Mouse (Mus musculus) R1 (cell line): ENCODE measurements around the gene Esrrg.

Source experiments
- DNase-seq: peaks from one replicate; pipeline ENCODE4 v3.0.0-alpha.2; 2018; ENCODE audit warnings: low read depth, low spot score

The Esrrg gene

DNA sequence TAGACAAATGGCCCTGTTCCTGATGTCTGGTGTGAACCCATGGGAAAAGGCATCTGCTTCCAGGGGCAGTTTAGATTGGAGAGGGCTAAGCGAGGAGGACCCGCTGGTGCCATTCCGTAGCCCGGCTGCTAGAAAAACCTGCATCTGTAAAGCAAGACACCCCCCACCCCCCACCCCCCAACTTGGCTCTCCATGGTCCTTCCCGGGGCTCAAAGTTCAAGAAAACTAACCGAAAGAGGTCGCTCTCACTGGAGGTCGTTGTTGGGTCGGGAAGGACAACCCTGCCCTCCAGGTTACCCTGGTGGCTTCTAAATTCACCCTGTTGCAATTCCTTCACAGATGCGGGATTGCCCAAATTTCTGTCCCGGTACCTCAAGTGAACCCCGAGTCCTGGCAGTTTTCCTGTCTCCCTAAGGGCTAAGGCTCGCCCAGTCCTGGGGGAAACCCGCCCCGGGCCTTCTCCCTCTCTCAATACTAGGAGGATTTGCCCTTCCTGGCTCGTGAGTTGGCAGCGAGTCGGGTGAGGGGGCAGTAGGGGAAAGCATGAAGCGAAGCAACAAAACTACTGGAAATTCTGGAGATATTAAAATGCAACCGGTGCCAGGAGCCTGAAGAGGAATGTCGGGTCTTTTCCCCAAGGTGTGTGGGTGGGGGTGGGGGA is at the start of gene Esrrg:
Gene Esrrg (plus strand): TSS at position 531 of the 661 bp plus-strand sequence.
- DNase-seq, result peak; percentile 34

DNA sequence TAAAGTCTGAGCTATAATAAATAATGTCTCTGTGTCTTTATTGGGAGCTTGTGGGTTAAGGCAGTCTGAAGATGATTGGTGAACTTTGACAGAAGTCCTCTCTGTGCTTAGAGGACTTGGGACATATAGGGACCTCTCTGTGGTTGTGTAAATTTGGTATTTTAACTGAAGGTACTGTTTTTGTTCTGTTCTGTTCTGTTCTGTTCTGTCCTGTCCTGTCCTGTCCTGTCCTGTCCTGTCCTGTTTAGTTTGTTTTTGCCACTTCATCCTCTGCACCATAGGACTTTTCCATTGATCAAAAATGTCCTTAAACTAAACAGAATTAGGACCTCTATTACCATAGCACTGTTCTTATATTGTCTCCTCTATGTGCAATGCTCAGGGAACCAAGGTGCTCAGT is 24.6 kb upstream of the Esrrg start:
- DNase-seq, result no peak

DNA sequence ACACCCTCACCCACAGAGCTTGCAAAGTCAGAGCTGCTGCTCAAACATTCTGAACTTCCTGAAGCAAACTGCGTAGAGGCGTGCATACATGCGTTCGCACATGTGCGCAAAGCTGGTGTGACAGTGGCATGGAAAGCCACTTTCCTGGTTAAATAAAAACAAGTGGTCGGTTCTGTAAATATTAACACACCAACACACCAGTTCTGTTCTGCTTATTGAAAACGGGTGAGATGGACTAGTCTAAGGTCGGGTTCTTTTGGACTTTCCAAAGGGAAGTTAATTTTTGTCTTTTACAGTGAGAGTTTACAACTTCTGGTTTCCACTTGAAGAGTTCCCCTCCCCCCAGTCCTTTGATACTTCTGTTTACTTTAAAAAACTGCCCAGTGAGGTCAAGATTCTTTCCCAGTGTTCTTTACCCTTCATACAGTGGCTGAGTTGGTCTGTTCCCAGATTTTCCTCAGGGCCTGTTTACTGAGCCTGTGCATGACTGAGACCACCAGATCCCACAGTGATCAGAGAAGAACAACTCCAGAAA is 22.0 kb upstream of the Esrrg start:
- DNase-seq, result no peak

DNA sequence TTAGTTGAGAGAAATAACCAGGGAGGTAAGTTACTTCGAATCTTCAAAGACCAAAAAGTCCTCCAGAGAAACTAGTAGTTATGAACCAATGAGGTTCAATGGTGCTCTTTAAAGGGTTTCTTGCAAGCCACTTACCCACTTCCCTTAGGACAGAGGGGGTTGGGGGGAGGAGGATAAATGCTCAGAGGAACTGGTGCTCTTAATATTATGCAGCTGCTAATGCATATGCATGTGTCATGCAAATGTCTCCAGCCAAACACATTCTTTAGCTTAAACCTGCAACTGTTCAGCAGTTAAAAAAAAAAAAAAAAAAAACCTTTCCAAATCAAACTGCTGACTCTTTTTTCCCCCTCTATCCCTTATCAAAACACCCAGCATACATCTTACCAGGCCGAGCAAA is 5.6 kb upstream of the Esrrg start:
- DNase-seq, result no peak

DNA sequence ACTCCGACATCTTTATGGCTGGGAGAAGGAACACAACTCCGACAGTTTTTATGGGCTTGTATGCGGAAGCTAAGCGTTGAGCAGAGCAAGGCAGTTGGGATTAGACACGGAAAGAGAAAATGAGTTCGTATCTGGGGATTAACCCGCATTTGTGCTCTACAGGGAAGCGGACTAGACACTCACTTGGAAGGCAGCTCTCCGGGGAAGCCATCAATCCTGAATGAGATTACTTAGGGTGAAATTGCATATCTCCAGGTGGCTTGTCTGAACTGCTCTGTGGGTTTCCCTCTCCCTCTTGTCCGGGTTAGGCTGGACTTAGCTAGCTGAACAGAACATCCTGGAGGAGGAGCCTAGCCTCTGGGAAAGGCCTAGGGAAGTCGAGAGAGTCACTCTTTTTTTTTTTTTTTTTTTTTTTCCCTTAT is 4.5 kb upstream of the Esrrg start:
- peak; percentile 89 for DNase-seq

DNA sequence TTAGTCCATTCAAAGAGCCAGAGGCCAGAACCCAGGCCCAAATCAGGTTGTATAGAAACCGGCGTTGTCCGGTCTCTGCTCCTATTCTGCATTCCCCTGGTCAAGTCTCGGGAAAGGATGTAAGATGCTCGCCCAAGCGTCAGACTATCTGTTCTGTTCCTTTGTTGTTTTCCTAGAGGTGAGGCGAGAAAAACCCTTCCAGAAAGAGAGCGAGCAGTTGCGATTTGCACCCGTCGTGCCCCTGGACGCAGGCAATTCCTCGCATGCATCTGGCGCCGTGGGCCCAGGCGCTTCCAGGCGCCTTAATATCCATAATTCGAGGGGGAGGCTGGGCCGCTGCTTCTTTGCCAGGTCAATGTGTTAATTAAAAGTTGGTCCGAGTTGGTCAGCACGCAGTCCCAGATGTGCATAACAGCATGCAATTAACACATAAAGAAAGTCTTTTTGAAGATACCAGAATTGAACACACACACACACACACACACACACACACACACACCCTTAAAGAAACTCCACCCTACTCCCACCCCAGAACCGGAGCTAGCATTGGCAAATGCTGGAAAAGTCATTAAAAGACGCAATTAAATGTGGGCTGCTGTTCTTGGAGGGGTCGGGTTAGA is 3.8 kb upstream of the Esrrg start:
- DNase-seq, result no peak

DNA sequence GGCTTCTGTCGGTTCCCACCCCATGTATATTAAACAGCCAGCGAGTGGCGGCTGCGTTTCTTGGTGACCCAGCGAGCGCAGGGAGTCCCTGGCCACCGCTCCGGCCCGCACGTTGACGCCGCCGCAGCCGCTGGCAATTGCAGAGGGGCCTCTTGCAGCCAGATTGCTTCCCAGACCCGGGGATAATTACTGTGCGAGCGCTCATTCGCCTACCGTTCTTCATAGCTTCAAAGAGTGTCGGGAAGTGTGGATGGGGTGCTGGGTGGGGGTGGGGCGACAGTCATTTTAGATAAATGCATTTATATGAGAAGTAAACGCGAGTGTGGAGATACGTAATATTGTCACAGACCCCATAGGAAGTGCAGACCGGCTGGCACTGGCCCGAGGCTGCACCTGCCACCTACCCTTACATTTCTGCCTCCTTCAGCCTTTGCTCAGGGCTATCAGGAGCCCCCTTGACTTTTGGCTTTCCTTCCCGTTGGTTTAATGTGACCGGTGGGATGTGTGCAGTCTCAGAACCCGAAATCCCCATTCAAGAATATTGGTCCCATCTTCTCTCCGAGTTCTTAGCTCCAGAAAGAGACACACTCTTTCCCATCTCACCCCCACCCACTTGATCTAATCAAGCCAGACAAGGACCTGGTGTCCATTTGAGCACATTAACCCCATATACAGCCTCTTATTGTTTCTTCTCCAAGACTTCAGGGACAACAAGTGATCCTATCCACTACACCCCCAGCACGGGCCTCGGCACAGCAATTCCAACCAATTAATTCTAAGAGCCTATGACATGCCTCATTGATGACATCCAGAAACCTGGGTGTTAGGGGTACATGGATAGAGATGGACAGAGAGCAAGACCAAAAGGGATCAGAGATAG is 3.0 kb upstream of the Esrrg start:
- no peak for DNase-seq

DNA sequence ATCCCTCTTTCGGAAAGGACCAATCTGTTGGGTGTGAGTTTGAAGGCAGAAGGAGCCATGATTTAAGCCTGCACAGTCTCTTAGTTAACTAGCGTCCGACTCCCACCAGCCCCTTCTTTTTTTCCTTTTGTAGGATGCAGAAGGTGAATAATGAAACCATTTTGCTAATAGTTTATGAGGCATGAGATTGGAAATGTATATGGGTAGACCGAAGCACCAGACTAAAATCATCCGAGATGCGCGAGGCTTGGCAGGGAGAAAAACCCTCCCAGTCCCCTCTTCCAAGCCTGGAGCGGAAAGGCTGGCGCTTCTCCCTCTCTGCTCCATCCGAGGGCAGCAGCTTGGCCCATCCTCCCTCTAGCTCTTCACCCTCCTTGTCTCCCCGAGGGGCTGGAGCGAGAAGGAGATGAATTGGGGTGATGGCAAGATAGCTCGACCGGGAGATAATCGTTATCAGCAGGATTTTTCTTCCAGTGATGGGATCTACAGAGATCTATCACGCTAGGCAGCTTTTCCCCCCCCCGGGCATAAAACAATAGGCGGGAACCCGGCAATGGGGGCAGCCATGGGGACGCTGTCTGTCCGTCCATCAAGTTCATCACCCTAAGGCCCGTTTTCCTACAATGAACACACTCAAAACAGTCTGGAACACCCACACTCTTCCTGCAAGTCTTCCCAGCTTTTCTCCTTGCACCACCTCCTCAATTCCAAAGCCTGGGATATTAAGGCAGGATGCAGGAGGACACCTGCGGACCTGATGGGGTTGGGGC is 2.1 kb upstream of the Esrrg start:
- no peak for DNase-seq

DNA sequence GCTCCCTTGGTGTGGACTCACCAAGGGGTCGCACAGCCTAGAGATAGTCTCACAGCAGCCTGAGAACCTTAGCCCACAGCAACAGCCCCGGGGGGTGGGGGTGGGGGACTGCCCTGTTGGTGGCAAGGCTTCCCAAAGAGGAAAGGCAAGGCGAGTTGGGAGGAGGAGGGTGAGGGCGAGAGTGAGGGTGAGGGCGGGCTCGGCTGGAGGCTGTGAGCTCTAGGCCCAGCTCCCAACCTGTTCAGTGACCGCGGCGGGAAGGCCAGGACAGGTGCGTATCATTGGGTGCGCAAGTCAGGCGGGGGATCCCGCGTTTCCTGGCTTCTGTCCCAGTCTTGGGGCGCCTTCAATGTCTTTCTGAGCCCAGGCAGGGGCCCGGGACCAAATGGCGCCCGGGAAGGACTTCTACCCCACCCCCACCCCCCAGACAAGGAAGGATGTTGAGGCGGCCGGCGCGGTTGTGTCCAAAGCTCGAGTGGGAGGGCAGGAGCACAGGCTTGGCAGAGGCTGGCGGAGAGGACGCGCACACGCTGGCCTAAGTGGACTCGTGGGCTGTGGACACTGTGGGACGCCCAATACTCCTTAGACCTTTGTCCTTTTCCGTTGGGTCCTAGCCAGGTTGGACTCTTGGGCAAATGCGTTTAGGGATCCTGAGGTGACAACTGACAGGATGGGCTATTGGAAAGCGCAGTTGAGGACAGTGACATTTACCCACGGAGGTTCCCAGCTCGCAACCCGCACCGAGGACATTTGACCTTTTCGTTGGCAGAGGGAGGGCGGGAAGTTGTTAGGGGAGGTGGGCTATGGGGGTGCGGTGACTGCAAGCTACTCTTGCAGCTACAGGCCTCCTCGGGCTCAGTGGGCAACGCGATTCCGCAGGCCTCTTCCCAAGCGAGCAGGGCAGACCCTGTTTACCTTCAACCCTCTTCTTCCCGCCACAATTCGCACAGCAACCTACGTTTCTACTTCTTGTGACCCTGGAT is 1.2 kb upstream of the Esrrg start:
- DNase-seq, result no peak

DNA sequence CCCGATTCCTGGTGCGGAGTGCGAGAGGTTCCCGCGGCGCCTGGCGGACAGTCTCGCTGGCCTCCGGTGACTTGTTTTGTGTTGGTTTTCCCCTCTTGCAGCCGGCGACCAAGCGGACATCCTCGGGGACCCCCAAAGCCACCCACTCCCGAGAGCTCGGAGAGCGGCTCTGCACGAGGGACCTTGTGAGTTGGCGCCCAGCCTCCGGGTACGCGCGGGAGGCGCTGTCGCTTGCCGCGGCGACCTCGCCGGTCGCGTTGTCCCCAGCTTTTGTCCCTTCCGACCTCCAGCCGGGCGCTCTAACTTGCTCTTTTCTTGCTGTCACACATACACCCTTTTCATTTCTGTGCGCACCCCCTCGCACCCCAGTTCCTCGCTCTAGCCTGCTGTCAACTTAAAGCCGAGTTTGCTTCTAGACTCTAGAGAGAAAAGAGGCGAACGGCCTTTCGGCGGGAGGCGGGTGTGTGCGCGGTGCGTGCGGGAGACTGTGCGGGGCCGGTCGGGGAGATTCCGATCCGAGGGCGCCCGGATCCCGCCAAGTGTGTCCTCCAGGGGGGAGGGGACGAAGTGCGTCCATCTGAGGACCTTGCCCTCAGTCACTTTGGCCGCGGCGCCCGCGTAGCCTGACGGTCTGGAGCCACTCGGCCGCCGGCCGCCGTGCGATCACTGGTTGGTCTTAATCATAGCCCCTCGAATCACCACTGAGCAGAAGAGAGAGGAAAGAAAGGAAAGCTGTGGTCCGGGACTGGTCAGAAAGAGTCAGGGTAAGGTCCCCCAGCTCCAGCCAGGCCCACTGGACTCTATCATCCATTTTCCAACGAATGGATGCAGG is 646 bp downstream of the Esrrg start:
- DNase-seq, result peak; percentile 25

DNA sequence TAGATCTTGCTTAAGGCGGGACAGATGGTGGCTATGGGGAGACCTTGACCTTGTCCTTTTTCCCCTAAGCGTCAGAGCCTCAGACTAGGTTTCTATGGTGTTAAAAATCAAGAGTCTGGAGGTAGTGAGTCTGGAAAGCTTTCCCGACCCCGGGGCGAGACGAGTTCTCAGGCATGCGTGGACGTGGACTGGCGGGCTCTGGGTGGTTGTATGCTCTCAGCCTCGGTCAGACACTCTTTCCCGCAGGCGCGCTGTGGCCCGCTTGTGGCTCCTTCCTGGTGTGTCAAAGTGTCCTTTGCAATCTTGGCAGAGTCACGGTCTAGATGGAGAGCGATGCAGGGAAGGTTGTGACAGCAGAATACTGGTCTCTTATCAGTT is 1.3 kb downstream of the Esrrg start:
- DNase-seq, result peak; percentile 24

DNA sequence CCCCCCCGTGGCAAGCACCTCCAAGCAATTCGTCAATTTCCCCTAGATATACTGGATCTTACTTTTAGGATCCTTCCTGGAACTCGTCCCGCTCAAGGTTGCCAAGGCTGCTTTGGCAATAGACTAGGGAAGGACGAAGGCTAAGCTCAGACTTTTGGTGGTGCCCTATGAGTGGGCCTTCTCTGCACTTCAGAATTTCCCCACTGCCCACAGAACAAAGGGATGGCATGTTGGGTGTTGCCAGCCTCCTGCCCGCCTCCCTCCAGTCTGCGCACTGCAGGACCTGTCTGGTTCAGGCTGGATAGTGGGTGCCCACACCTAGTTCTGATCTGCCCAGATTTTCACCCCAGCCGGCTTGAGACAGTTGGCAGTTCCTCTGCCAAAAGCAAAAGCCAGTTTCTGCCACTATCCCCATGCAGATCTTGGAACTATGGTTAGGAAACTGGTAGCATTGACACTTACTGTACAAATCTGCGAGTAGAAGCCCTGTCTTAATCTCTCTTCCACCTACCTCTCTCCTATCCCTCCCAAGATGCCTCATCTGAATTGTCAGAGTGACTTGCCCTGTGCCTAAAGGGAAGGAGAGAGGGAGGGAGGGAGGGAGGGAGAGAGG is 1.9 kb downstream of the Esrrg start:
- DNase-seq, result no peak

DNA sequence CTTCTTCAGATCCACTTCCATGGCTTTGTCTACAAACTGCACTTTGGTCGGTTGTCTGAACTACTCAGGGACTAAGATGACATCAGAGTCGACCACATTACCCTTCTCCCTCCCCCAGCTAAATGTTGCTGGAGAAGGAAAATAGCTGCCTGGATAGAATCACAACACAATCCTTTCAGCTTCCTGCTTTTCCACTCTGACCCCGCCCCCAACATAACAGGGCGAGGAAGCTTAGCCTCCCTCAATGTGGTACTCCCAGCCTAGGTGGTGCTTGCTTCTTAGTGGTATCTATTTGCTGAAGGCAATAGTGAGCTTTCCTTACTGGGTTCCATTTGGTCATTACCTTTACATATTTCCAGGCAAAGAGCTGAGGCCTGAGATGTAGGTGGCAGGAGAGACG is 3.3 kb downstream of the Esrrg start:
- no peak for DNase-seq

DNA sequence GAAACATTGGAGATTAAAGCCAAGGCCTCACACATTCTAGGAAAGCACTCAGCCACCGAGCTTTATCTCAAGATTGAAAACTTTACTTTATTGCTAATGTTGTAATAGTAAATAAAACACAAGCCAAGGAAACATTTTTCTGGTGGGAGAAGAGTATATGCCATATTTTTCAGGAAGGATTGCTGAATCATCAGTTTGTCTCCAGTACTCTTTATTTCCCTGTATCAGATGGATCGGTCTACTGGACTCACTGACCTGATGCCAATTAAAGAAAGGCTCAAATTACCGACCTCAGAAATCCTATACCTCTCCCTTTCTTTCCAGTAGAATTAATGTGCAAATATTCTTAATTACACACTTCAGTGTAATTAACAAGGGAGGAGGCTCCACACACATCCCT is 4.7 kb downstream of the Esrrg start:
- DNase-seq, result no peak

DNA sequence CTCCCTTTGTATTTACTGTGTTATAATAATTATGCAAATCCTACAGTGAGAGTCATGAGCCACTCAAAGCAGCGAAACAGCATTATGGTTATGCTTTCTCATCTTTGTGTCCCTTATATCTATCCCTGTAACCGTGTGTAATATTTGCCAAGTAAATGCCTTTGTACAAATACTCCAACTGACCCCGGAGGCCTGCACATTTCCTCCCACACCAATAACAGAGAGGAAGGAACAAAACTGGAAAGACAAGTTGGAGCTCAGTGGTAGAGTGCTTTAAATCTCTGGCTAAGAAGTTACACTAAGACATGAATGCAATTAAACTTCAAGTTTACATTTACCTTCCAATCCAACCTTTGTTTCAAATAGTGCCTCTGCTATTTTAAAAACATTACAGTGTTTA is 15.4 kb downstream of the Esrrg start:
- no peak for DNase-seq

DNA sequence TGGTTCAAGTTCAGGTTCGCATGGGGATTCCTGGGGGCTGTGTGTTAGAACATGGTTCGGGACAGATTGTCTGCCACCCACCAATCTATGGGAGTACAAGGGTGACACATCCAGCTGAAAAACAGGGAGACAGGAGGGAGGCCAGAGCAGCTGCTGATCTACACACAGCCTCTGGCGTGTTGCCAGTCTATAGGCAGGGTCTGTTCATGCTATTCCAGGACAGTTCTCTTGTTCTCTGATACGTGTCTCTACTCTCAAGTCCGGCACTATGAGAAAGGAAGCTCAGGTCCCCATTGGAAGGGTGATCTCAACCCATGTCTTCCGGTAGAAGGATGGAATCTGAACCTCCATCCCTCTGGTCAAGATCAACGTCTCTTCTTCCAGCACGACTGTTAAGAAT is 21.8 kb downstream of the Esrrg start:
- DNase-seq, result no peak

DNA sequence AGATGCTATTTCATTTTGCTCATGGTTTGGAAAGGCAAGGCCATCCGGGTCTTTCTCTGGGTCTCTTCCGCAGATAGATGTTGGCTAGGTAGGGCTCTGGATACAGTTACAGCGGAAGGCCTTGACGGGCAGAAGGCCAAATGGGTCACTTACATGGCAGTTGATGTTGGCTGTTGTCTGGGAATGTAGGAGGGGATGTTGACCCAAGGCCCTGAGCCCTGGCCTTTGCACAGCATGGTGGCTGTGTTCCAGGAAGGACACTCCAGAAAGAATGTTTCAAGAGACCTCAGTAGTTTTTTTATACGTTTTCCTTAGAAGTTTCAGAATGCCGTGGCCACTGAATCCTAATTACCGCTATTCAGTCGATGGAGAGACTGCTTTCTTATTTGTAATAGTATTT is 22.9 kb downstream of the Esrrg start:
- DNase-seq, result no peak

DNA sequence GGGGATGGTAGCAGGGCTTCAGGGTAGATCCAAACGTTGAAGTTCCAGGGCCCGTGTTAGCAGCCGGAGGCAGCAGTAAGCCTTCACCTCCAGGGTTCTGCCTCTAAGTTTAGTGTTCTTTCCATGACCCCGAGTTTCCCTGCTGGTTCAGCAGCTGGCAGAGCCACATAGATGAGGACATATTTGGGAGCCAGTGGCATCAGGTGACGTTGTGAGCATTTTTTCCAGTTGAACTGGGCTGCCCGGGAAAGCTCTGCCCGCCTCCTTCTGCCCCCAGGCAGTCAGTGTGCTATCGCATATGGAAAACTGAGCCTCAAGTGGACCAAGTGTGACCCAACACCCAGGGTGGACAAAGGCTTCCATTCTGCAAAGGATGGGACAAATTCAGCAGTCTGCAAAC is 36.7 kb downstream of the Esrrg start:
- no peak for DNase-seq

DNA sequence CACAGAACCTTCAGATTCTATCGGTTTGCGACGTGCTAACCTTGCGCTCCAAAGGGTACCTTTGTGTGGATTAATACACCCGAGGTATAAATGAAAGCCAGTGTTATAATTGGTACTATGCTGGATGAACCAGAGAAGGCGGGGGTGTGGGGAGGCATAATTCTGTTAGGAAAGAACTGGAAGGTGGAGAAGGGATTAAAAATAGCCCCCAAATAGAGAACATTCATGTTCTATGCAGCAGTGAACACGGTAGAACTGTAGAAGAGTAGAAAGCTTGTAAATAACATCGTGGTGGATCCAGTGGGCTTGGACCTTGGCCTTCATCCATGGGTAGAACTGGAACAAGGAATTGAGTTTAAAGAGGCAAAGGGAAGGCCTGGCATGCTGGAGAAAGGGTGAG is 40.0 kb downstream of the Esrrg start:
- no peak for DNase-seq
